Mouse (Mus musculus) ovary, postnatal 14 days (tissue): ENCODE measurements around the gene Frem1.

Experiments used
- DNase-seq: peaks from one replicate; pipeline ENCODE4 v3.0.0; 2022; ENCODE audit warnings: low spot score

The Frem1 gene

DNA sequence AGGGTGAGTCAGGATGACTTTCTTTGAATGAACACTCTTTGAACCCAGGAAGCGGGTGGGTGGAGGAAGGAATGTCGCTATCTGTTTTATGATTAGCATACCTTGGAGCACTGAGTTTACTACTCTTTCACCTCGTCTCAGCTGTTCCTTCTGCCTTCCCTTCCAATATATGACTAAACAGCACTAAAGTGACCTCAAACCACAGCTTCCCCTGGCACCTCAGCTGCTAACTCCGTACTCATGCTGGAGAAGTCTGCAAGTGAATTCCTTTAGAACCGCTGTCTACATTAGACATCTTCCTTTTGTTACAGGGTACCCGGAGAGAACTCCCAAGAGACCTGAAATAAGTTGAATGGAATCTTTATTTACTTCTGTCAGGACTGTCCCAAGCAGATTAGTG, 181.2 kb downstream of the Frem1 start:
- no peak for DNase-seq

DNA sequence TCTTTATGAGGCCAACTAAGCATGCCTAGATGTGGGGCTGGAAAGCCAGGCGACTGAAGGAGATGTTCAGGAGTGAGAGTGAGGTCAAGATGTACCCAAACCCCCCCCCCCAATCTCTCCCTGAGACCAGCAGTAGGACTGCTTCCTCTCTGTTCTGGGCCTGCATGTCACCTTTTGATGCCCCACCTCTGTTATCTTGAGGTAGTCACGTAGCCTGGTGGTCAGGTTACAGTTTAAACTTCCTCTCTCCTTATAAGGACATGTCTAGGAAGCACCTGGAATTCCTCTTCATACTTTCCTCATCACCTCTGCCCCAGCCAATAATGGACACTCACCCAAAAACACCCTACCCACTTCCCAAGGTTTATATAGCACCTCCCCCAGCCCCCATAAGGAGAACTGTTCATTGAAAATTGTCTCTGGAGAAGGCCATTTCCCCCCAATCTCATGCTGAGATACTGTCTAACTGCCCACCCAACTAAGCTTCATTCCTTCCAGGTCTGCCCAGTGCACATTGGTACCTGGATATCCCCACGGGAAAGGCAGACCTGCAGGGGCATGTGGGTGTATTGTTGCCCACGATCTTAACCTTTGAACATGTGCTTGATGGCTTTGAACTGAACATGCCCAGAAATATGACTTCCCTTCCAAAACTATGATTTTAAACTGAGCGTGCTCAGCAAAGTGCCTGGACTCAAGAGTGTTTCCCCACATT, 184.3 kb downstream of the Frem1 start:
- DNase-seq = no peak

DNA sequence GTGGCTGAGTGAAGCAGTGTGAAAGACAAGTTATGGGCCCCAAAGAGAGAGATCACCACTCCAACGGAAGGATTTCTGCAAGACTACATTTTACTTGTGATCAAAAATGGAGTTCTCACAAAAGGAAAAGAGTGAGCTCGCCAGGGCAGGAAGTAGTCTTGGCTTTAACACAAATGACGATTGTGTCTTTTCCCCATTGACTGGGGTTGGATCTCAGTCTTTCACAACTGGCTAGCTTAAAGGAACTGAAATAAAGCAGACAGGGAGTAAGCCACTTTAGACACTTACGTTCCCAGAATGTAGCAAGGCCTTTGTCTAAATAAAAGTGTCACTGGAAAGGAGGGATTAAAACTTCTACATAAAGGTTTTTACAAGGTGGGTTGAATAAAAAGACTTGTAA, 185.0 kb downstream of the Frem1 start:
- no peak for DNase-seq

DNA sequence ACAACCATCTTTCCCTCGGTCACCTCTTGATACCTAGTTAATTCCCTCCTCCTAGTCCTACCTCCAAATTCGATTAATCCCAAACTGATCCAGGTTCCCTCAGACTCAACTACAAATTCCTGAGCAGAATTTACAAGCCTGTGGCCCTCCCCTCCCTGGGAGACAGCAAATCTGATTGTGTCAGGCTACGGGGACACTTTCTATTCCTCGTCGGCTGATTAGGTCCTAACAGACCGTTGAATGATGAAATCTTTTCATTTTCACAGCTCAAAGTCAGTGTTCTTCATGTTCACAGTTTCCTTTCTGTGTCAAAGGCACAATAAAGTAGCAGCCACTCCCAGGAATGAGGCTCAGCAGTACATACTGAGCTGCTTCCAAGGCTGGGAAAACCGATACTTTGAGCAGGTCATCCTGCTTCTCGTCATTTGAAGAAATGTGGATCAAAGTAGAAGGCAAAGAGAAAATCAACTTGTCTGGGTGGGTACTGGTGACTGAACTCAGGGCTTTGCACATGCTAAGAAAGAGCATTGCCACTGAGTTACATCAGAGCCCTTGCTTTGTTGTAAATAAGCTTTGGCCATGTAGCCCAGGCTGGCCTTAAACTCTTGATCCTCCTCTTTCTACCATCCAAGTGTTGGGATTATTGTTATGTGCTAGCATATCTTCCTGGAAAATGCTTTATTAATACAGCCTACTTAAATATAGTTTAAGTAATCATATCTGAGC, 187.0 kb downstream of the Frem1 start:
- DNase-seq = no peak

DNA sequence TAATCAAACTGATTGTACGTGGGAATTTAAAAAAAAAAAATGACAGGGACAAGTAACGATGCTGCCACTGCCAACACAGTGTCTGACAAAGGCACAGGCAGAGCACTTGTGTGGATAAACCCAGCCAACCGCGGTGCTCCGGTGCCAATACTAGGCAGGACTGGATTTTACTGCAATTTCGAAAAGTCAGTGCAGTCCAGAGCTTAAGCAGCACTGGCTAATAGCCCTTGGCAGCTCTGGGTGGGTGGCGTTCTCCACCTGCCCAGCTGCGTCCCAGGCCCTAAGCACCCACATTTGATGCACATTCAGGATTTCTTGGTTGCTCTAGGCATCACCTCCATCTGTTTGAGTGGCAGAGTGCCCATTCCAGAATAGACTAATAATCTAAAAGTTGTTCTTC, 188.8 kb downstream of the Frem1 start:
- DNase-seq = no peak

DNA sequence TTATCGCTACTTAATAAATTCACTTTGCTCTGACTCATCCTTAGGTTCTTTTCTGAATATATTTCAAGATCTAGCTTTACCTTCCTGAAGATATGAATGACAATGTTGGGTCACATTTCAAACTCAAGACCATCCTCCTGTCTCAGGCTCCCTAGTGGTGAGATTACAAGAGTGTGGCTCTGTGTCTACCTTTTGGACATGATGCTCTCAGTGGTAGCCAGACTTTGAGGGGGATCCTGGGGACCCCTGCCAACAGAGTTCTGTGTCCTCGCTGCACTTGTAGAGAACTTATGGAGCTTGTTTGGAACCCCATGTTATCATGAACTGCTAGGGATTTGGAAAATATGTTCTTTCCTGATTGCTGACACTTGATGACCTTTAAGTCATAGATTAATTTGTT, 190.7 kb downstream of the Frem1 start:
- DNase-seq = no peak

DNA sequence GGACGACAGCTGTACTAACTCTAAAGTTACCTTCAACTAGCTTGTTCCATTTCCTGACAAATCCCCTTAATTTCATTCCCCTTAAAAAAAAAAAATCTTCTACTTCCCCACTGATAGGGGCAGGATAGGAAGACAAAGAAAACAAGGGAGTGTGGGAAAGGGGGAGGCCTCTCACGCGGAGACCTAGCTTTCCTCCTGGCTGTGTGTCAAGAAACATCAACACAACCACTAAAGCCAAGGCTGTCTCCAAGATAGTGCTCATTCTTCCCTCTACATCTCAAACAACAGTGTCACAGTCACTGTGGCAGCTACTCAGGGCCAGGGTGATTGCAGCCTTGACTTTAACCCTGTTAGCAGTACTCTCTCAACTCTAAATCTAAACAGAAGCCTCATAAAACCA, 191.6 kb downstream of the Frem1 start:
- no peak for DNase-seq

DNA sequence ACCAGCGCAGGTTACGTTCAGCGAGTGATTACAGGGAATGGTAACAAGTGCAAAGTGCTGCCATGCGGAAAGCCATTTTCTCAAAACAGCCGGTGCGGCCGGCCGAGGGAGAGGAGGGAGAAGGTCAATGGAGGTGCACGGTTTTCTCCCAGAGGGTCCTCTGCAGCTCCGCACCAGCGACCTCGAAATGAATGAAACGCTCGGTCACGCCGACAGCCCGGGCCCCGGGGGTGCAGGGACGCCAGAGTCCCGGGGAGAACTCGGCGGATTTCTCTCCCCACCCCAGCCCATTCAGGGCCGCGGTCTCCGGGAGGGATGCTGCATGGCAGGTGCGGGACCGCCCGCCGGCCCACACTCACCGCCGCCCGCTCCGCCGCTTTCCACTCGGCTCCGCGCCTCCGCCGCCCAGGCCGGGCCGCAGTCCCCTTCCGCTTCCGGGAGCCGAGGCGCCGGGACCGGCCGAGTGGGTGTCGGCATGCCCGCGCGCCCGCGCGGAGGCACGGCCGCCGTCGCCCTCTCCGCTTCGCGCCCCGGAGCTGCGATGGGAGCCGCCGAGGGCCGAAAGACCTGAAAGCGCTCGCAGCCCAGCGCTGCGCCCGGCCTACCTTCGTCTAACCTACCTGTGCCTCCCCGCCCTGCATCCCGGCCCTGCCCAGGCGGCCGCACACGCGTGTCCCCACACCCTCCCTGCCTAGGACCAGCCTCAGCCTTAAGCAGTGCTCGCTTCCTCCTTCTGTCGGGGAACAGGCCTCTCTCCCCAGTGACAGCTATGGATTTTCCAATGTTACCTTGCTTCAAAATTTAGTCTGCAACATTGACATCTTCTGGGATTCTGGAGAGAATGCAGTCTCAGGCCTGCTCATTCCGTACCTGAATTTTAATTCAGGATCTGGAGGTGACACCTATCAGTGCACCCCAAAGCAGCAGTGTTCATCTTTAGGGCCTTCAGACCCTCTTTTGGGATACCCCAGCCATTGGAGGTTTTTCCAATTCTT, 192.7 kb downstream of the Frem1 start, which contains the start of gene Zdhhc21:
Gene Zdhhc21, minus strand, starts transcription at position 828 of the 995 bp plus-strand sequence.
- DNase-seq = peak; percentile 82

DNA sequence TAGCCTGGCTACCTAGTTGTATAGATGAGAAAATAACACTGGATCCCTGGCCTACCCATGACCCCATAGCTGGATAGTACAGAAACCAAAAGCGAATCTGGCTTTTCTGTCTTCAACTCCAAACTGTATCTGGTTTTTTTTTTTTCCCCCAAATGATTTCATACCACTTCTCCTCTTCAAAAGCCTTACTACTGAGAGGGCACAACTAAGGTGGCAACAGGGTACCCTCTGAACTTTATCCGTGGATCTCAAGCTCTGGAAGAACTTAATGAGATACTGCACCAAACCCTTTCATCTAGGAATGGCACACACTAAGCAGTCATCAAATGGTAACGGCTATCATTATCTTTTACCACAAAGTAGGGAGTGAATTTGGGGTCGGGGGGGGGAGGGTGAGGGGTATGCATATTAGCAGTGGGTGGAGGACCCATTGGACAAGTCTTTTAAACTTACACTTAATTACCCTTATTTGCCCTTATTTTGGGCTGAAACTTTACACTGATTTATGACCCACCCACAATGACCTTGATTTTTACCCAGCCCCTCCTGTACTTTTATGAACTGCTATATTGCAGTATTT, 193.6 kb downstream of the Frem1 start:
- DNase-seq = no peak

DNA sequence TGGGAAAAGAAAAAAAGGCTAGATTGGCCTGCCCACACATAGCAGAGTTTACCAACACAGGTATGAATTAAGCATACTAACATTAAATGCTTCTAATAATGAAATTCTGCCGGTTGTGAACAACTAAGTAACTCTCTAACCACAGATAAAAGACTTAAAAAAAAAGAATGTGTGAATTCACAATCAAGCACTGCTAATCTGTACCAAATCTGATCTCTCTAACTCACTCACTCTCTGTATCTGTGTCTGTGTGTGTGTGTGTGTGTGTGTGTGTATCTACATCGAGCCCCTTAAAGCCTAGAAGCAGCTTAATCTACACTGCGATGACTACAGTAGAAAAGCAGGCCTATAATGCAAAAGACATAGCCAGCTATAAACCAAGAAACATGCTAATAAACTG, 195.2 kb downstream of the Frem1 start:
- DNase-seq = no peak

DNA sequence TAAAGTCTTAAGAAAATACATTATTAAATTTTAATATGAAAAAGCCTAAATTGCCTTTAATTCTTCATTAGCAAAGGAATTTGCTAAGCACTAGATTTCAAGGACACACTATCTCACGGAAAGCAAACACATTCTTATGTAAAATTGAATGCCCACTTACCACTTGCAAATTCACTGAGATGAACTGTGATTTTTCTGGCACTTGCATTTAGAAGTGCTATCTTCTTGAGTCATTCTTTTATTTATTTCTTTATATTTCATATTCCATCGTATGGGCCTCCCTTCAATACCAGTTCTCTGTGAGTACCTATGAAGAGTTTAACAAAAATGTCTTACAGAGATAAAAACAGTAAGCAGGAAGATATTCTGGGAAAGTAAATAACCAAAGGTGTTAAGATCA, 198.3 kb downstream of the Frem1 start:
- no peak for DNase-seq

DNA sequence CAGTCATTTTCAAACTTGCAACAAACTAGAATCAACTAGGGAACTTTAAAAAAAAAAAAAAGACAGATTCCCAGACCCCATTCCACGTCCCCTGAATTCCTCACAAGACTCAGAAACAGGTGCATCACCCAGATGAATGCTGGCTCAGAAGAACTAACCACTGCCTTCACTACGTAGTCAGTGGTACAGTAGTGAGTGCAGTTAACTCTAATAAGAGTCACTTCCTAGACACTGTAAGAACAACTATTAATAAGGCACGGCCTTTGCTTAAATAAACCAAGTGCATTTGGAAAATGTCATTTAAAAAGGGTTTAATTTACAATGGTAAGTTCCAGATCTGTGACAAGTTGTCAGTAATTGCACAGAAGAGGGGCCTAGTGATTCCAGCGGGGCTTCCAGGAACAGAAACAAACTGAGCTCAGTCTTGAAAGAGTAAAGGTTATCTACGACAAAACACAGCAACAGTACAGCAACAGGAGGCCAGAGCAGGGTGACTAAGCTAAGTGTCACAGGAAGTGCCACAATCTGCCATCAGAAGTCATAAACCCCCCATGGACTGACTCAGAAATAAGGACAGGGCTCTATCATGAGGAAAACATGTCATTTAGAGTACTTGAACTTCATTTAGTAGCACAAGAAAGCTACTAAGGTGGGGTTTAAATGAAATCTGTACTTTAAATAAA, 203.4 kb downstream of the Frem1 start:
- no peak for DNase-seq
